Mouse (Mus musculus): ENCODE data around the gene Ephx1.

- TF ChIP-seq CTCF (IDR thresholded peaks at IDR 0.05; ENCODE audit: borderline replicate concordance, extremely low read depth, insufficient read depth, insufficient read length), result no peak
- no peak for TF ChIP-seq POLR2A (IDR thresholded peaks at IDR 0.05; ENCODE audit: borderline replicate concordance, extremely low read depth, insufficient read depth, insufficient read length, poor library complexity, severe bottlenecking)
These were observed 47.8 kb downstream of the Ephx1 start for GRCm38 (mm10) chr1:180972941-180973340.
